Mouse (Mus musculus) right cerebral cortex, postnatal 4 days (tissue): ENCODE results near the gene Mtf1.

Source experiments
- DNase-seq: peaks from one replicate; pipeline ENCODE4 v3.0.0-alpha.2; 2022

Mtf1 gene

GRCm38 (mm10) chr4:124801552-124802308 lies at the start of gene Mtf1:
Gene Mtf1 (plus strand): TSS chr4:124802104.
- peak; percentile 99 for DNase-seq

- DNase-seq = no peak
Observed at GRCm38 (mm10) chr4:124752281-124753199, 49.4 kb upstream of the Mtf1 start.

- no peak for DNase-seq
Observed at GRCm38 (mm10) chr4:124755526-124755925, 46.4 kb upstream of the Mtf1 start.

DNA sequence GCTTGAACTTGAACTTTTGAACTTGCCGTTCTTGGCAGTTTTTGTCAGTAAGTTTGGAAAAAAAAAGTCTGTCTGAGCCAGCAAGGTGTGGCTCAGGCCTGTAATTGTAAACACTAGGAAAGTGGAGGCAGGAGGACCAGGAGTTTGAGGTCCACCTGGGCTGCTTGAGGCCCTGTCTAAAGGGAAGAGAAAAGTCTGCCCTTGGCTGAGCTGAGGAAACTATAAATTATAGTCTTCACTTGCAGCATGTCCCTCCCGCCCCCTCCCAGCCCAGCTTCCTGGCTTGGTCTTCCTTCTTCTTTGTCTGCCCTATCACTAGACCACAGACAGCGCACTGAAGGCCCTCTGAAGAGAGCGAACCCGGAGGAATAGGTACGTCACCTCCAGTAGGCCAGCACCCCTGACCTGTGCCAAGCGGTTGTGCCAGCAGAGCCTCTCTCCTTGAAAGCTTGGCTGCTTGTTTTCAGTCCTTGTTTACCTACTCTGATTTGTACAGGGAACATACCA lies 42.5 kb upstream of the Mtf1 start:
- no peak for DNase-seq

DNA sequence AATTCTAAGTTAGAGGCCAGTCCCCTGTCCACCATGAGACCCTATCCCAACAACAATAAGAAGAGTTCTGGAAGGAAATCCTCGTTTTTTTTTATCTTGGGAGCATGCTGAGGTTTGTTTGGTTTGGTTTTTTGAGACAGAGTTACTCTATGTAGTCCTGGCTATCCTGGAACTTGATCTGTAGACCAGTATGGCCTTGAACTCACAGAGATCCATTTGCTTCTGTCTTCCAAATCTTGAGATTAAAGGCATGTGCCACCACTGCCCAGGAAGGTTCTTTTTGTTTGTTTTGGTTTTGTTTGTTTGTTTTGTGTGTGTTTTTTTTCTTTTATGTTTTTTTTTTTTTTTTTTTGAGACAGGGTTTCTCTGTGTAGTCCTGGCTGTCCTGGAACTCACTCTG lies 40.7 kb upstream of the Mtf1 start:
- DNase-seq = no peak

- DNase-seq = no peak
Observed at GRCm38 (mm10) chr4:124762858-124763452, 38.9 kb upstream of the Mtf1 start.

DNA sequence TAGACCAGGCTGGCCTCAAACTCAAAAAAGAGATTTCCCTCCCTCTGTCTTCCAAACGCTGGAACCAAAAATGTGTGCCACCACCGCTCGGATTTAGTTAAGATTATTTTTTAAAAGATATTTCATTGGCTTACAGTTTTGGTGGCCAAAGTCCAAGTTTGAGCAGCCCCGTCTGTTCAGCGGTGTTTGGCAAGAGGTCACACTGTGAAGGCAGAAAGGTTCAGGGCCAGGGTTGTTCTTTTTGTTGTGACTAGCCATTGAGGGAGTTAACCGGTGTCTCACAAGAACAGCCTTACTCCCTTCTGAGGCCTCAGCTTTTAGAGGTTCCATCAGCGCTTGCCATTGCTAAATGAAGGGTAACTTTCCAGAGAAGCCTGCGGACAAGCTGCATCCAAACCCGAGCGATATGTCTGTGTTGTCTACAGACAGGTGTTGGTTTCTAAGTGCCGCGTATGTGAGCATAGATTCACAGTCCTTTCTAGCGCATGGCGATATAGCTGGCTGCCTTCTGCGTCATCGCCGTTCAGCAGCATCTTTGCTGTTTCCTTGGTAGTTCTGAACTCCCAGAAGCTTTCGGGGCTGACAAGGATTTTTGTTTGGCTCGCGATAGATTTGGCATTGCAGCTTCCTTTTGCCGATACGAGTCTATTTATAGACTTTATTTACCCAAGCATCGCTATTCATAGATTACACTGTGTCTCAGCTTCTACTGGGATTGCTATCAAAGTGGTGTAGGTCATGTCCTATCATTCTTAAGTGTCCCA lies 35.9 kb upstream of the Mtf1 start:
- DNase-seq = peak; percentile 22

DNA sequence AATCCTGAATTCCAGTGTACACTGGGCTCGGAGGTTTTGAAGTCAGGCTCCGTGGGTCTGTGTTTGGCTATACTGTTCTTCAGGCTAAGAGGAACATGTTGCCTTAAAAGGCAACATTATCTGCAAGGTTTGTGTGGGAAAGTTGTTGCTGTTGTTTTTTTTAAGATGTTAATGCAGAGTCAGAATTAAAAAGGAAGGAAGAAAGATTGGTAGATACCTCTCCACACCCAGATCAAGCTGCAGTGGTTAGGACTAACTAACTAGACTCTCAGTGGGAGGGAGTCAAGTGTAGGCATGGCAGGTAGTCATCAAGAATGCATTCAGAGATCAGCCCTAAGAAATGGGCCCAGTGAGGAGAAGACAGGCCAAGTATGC lies 35.4 kb upstream of the Mtf1 start:
- no peak for DNase-seq

GRCm38 (mm10) chr4:124768963-124769591 lies 32.8 kb upstream of the Mtf1 start:
- no peak for DNase-seq

DNA sequence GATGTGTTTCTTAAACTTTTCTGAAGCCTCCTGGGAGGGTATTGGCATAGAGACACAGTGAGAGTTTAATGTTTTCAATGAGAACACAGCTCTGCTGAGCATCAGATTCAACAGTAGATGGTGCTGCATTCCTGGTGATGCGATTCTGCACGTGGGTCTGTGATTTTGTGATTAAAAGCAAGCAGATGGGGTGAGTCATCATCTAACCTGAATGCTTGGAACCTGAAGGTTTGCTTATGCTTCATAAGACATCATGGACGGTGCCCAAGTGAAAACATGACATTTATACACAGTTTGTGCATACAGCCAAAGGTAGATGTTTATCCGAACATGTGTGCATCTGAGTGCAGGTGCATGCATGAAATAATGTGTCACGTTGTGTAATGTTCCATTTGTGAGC lies 31.3 kb upstream of the Mtf1 start:
- DNase-seq = no peak

DNA sequence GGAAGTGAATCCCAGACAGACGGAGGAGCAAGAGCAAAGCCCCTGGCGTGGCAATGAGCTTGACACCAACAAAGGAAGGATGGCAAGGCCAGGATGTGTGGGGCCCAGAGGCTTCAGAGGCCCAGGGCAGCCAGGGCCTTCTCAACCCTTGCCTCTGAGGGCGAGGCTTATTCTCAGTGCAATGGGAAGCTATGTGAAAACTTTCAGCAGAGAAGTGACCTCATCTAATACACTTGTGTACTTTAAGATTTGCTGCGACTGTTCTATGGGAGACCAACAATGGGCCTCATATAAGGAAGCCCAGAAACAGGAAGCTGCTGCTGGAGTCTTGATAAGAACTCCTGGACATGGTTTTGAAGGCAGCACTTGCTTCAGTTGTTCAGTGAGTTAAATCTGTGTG lies 29.8 kb upstream of the Mtf1 start:
- no peak for DNase-seq

- DNase-seq = no peak
Observed at GRCm38 (mm10) chr4:124773449-124773848, 28.5 kb upstream of the Mtf1 start.

DNA sequence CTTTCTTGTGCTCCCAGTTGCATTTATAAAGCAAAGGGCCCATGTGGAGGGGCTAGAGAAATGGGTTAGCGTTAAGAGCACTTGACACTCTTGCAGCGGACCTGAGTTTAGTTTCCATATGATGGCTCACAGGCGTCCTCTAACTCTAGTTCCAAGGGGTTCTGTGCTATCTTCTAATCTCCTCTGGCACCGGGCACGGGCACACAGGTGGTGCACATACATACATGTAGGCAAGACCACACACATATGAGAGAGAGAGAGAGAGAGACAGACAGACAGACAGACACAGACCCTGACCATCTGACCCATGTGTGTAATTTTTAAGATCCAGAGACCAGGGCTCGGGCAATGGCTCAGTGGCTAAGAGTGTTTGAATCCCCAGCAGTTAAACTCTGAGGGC lies 27.9 kb upstream of the Mtf1 start:
- no peak for DNase-seq

- DNase-seq = no peak
Observed at GRCm38 (mm10) chr4:124774429-124774828, 27.5 kb upstream of the Mtf1 start.

- no peak for DNase-seq
Observed at GRCm38 (mm10) chr4:124781361-124781760, 20.5 kb upstream of the Mtf1 start.

DNA sequence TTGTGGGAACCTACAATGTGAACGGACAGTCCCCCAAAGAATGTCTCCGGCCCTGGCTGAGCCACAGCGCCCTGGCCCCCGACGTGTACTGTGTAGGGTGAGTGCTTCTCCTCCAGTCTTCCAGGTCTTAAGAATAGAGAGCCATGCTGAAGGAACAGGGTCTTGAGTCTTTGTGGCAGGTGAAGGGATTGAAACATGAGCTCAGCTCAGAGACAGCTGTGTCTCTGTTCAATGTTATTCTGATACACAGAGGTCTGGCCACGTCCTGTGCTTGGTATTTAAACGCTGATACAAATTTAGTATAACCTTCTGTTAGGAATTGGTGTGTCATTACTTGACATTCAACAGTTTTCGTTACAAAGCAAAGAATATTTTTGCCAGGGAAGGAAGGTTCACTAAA lies 19.5 kb upstream of the Mtf1 start:
- DNase-seq = no peak

DNA sequence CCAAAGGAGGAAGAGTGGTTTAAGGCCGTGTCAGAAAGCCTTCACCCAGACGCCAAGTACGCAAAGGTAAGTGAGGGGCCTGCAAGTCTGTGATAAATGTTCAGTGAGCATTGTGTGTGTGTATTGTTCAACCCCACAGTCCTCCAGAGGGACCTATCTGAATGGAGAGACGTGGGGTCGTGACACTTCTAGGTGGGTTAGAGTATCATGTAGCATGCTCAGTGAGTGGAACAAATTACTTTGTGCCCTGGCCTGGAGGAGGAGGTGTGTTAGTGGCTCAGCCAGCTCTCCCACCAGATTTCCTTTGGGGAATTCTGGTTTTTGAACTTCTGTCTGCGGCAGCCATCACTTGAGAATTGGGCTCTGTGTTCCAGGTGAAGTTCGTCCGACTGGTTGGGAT lies 18.0 kb upstream of the Mtf1 start:
- no peak for DNase-seq

DNA sequence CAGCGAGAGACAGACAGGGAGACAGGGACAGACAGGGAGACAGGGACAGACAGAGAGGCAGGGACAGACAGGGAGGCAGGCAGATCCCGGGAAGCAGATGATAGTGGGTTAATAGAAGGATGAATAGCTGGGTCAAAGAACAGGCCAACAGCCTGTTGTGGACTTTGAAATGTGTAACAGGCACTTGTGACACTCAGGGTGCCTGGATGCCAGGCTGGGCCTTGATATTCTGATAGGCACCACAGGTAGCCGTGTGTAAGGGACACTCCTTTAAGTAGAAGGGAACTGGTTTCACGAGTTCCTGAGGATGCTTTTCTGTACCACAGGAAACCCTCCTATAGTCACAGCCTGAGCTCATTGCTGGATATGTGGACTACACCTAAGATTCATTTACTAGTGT lies 11.9 kb upstream of the Mtf1 start:
- no peak for DNase-seq

GRCm38 (mm10) chr4:124792114-124792513 lies 9.8 kb upstream of the Mtf1 start:
- no peak for DNase-seq

DNA sequence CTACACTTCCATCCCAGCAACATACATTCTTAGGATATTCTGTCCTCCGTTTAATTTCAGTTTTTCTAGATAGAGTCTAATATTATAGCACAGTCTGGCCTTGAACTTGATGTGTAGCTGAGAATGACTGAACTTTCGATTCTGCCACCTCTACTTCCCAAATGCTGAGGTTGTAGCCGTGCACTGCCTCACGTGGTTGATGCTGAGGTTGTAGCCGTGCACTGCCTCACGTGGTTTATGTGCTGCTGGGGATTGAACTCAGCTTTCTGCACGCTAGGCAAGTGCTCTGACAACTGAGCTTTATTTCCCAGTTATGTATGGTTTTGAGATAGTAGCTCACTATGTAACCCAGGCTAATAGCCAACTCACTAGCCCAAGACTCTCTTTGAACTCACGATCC lies 5.8 kb upstream of the Mtf1 start:
- no peak for DNase-seq

- no peak for DNase-seq
Observed at GRCm38 (mm10) chr4:124796913-124797312, 5.0 kb upstream of the Mtf1 start.
